Mouse (Mus musculus): ENCODE measurements around the gene Fgd5.
"Not testable (repeated sequence)": the region's sequence is repeated elsewhere in the genome, so short reads cannot be mapped to it uniquely, and the experiment has no call there.

Gene Fgd5

GRCm38 (mm10) chr6:91978371-91979300, at the start of gene Fgd5:
TSS of gene Fgd5 (plus strand) at chr6:91978878.
- in situ Hi-C loops (cut with MboI, MseI), result no loop called here

GRCm38 (mm10) chr6:91931231-91931630, 47.4 kb upstream of the Fgd5 start:
- in situ Hi-C loops (cut with MboI, MseI), result no loop called here

- in situ Hi-C loops (cut with MboI, MseI), result no loop called here
These were observed 40.2 kb upstream of the Fgd5 start for GRCm38 (mm10) chr6:91938491-91938890.

- in situ Hi-C loops (cut with MboI, MseI), result no loop called here
These were observed 30.3 kb upstream of the Fgd5 start for GRCm38 (mm10) chr6:91948426-91948825.

- in situ Hi-C loops (cut with MboI, MseI), result not testable (repeated sequence)
These were observed 20.7 kb upstream of the Fgd5 start for GRCm38 (mm10) chr6:91958015-91958414.

GRCm38 (mm10) chr6:91960028-91960811, 18.5 kb upstream of the Fgd5 start:
- in situ Hi-C loops (cut with MboI, MseI), result no loop called here

- in situ Hi-C loops (cut with MboI, MseI), result no loop called here
These were observed 15.2 kb upstream of the Fgd5 start for GRCm38 (mm10) chr6:91963429-91963828.

GRCm38 (mm10) chr6:91965060-91965459, 13.6 kb upstream of the Fgd5 start:
- in situ Hi-C loops (cut with MboI, MseI), result no loop called here

- in situ Hi-C loops (cut with MboI, MseI), result no loop called here
These were observed 12.7 kb upstream of the Fgd5 start for GRCm38 (mm10) chr6:91966006-91966405.

- in situ Hi-C loops (cut with MboI, MseI), result no loop called here
These were observed 6.5 kb upstream of the Fgd5 start for GRCm38 (mm10) chr6:91972201-91972646.

GRCm38 (mm10) chr6:91973972-91974371, 4.7 kb upstream of the Fgd5 start:
- in situ Hi-C loops (cut with MboI, MseI), result no loop called here

- in situ Hi-C loops (cut with MboI, MseI), result no loop called here
These were observed 771 bp downstream of the Fgd5 start for GRCm38 (mm10) chr6:91979301-91979996.

GRCm38 (mm10) chr6:91980011-91980410, 1.3 kb downstream of the Fgd5 start:
- in situ Hi-C loops (cut with MboI, MseI), result no loop called here

GRCm38 (mm10) chr6:91990101-91990500, 11.4 kb downstream of the Fgd5 start:
- in situ Hi-C loops (cut with MboI, MseI), result no loop called here

GRCm38 (mm10) chr6:91992823-91993222, 14.1 kb downstream of the Fgd5 start:
- in situ Hi-C loops (cut with MboI, MseI), result no loop called here

- in situ Hi-C loops (cut with MboI, MseI), result no loop called here
These were observed 15.3 kb downstream of the Fgd5 start for GRCm38 (mm10) chr6:91993795-91994505.

GRCm38 (mm10) chr6:91996072-91996471, 17.4 kb downstream of the Fgd5 start:
- in situ Hi-C loops (cut with MboI, MseI), result no loop called here

- in situ Hi-C loops (cut with MboI, MseI), result no loop called here
These were observed 24.0 kb downstream of the Fgd5 start for GRCm38 (mm10) chr6:92002558-92003285.

GRCm38 (mm10) chr6:92003646-92004045, 25.0 kb downstream of the Fgd5 start:
- in situ Hi-C loops (cut with MboI, MseI), result no loop called here

GRCm38 (mm10) chr6:92004137-92004805, 25.6 kb downstream of the Fgd5 start:
- in situ Hi-C loops (cut with MboI, MseI), result no loop called here

Data from T-helper 2 cell (primary cell).